ENCODE assay signal across 24 mouse cellular contexts in the genomic region with DNA sequence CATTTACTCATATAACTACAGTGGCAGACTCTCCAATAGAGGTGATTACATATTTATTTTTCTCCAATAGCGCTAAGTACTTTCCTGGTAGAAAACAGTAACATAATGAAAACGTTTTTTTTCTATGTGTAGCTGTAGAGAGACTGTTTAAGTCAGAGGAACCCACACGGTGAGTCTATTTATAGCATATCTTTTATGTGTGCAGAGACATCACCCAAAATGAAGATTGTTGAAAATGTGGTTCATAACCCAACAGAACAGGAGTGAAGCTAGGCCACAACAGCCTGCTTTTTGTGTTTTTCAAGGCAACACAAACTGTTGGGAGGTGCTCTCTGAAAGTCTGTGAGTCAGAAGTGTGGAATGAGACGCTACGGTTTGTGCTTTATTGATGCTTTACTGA. TPM values are rescaled to one million over a fixed set of nuclear protein-coding genes. Genes with fewer than 3 reads are reported as not detected.
DNase-seq lines count a peak whose midpoint lies in the region; ATAC-seq and TF ChIP-seq lines count a peak whose summit lies in the region.
"Had no signal": no experiment of that assay in that cellular context is flagged by ENCODE, and none has a peak within 500 bp of the region (broad histone marks: within the 10 kb centered on the region; RNA-seq: fewer than 3 reads in every experiment).

No protein-coding gene starts in this region.

- TF ChIP-seq POLR2A in thymus, adult 2 months (IDR thresholded peaks at IDR 0.05; ENCODE audit: control insufficient read depth, extremely low read depth, insufficient read depth, low read length, poor library complexity) = no peak

- no peak for TF ChIP-seq CTCF in thymus, adult 2 months (IDR thresholded peaks at IDR 0.05; ENCODE audit: borderline replicate concordance, control insufficient read depth, extremely low read depth, insufficient read depth, low read length, poor library complexity)

- no peak overlapping the region for H3K4me3 ChIP-seq in thymus, adult 2 months (ENCODE audit: control insufficient read depth, insufficient read depth, low read length)
- H3K4me3 ChIP-seq in hindbrain, embryonic 12.5 days = no peak overlapping the region
- H3K4me3 ChIP-seq: forebrain, embryonic 10.5 days; gastrocnemius, adult 2 months; heart, embryonic 12.5 days; kidney, embryonic 15.5 days; left cerebral cortex, adult 2 months; limb, embryonic 15.5 days; megakaryocyte, embryonic 14.5 days; midbrain, embryonic 13.5 days had no signal

- H3K27me3 ChIP-seq in thymus, adult 2 months (ENCODE audit: control insufficient read depth, insufficient read depth, low read length) = no peaks in the 10 kb centered on the region
- H3K27me3 ChIP-seq in hindbrain, embryonic 12.5 days = no peaks in the 10 kb centered on the region
- H3K27me3 ChIP-seq: heart, embryonic 12.5 days; kidney, embryonic 15.5 days; limb, embryonic 15.5 days; megakaryocyte, embryonic 14.5 days; midbrain, embryonic 13.5 days had no signal

- H3K4me2 ChIP-seq in hindbrain, embryonic 12.5 days (replicated peaks) = no peak overlapping the region
- H3K4me2 ChIP-seq: heart, embryonic 12.5 days; kidney, embryonic 15.5 days; limb, embryonic 15.5 days; lung, embryonic 14.5 days; midbrain, embryonic 13.5 days had no signal

- peak; percentile 85 for ATAC-seq in frontal cortex, adult (ENCODE audit: low TSS enrichment)
- ATAC-seq in hindbrain, embryonic 12.5 days (ENCODE audit: low FRiP score) = no peak
- ATAC-seq: hindbrain, postnatal 0 days; midbrain, embryonic 13.5 days had no signal

- WGBS in thymus, adult 2 months = 5% methylated on average over 5 of the region's 5 CpGs
- 86% methylated on average over 5 of the region's 5 CpGs for WGBS in hindbrain, embryonic 12.5 days

- no peaks in the 10 kb centered on the region for H3K9me3 ChIP-seq in hindbrain, embryonic 12.5 days (replicated peaks)
- H3K9me3 ChIP-seq: forebrain, embryonic 10.5 days; heart, embryonic 12.5 days; kidney, embryonic 15.5 days; limb, embryonic 15.5 days; megakaryocyte, embryonic 14.5 days; midbrain, embryonic 13.5 days had no signal

- no peak overlapping the region for H3K9ac ChIP-seq in hindbrain, embryonic 12.5 days
- H3K9ac ChIP-seq: heart, embryonic 12.5 days; kidney, embryonic 15.5 days; limb, embryonic 15.5 days; liver, embryonic 14.5 days; lung, embryonic 14.5 days; midbrain, embryonic 13.5 days had no signal

- no peak for DNase-seq in frontal cortex, postnatal 25 days (ENCODE audit: low spot score in 2 of 2)
- peak; percentile 40 for DNase-seq in thymus, adult 2 months
- DNase-seq in thymus, adult 18-20 months = no peak
- peak; percentile 51 for DNase-seq in induced T-regulatory cell, adult 2 months (ENCODE audit: low read depth)
- no peak for DNase-seq in lung, postnatal 36 days
- DNase-seq: adrenal gland, postnatal 36 days; cerebellum, adult 11-12 months; cerebellum, postnatal 14 days; gastrocnemius, adult 2 months; kidney, adult 11 months; kidney, postnatal 36 days; left cerebral cortex, postnatal 4 days; lung, embryonic 14.5 days had no signal

- H3K27ac ChIP-seq in thymus, adult 2 months (ENCODE audit: control insufficient read depth, insufficient read depth, low read length) = peak overlapping the region; percentile 30; the same call in 1 of the 2 replicates
- H3K27ac ChIP-seq in hindbrain, embryonic 12.5 days = no peak overlapping the region
- H3K27ac ChIP-seq: forebrain, embryonic 10.5 days; gastrocnemius, adult 2 months; hindbrain, postnatal 0 days; kidney, embryonic 15.5 days; left cerebral cortex, adult 2 months; limb, embryonic 15.5 days; liver, embryonic 14.5 days; midbrain, embryonic 13.5 days had no signal

- no peaks in the 10 kb centered on the region for H3K36me3 ChIP-seq in thymus, adult 2 months (ENCODE audit: control insufficient read depth, insufficient read depth, low read length)
- no peaks in the 10 kb centered on the region for H3K36me3 ChIP-seq in hindbrain, embryonic 12.5 days
- H3K36me3 ChIP-seq: forebrain, embryonic 10.5 days; heart, embryonic 12.5 days; kidney, embryonic 15.5 days; limb, embryonic 15.5 days; midbrain, embryonic 13.5 days had no signal

- peaks cover 18% of the 10 kb centered on the region for H3K4me1 ChIP-seq in thymus, adult 2 months (replicated peaks; ENCODE audit: control insufficient read depth, insufficient read depth, low read length)
- no peaks in the 10 kb centered on the region for H3K4me1 ChIP-seq in hindbrain, embryonic 12.5 days
- H3K4me1 ChIP-seq: forebrain, embryonic 10.5 days; kidney, embryonic 15.5 days; limb, embryonic 15.5 days; megakaryocyte, embryonic 14.5 days; midbrain, embryonic 13.5 days had no signal

RNA-seq across cellular contexts. Expression of gene Plcl2, which starts 24.2 kb away (rescaled TPM):
- 11.4 and 13.5 TPM in 2 replicates for polyA plus RNA-seq in thymus, adult 2 months (2012; rRNA removed)
- polyA plus RNA-seq in hindbrain, embryonic 12.5 days (2016; fragmentation: Nextera tagmentation; extraction: Ambion mirVana) = 9.2 and 10.0 TPM in 2 replicates

Comparison
In these comparisons a context has a peak if more than half of its experiments do, and no peak if none do; other contexts are left out.
1. DNase-seq: peak in thymus, adult 2 months (single experiment) and induced T-regulatory cell, adult 2 months (single experiment); none in frontal cortex, postnatal 25 days (0 of 2), thymus, adult 18-20 months (0 of 2) and lung, postnatal 36 days (single experiment).